Mouse (Mus musculus) mature B cell (primary cell): ENCODE results near the gene Coa7.

ENCODE experiments used
- in situ Hi-C: fragments of 300-500 bp; cut with MboI; formaldehyde crosslinking; loops from 2 replicates; pipeline ENCODE4 v1.14.3; 2019

Gene Coa7

DNA sequence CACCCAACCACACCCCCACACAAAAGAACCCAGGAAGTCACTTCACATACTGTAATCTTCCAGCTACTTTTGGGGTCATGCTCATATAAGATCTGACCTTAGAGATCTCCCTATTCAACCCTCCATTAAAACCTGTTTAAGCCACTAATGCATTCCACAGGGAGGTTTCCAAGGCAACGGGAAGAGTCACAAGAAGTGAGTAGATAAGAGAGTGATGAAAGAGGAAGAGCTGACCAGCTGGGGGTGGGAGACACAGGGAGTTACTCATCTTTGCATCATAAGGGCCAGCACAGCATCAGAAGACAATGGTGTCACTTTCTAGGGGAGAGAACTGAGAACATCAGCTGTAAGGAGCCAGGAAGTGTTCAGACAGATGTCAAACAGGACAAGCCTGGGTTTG, 52.2 kb downstream of the Coa7 start:
- in situ Hi-C loops = no loop called here

- in situ Hi-C loops = no loop called here
Observed at GRCm38 (mm10) chr4:108383183-108383714, 55.3 kb downstream of the Coa7 start, which contains the start of gene Shisal2a. Gene Shisal2a, minus strand, starts transcription at chr4:108383349.

GRCm38 (mm10) chr4:108386087-108386486, 58.1 kb downstream of the Coa7 start:
- in situ Hi-C loops = no loop called here

DNA sequence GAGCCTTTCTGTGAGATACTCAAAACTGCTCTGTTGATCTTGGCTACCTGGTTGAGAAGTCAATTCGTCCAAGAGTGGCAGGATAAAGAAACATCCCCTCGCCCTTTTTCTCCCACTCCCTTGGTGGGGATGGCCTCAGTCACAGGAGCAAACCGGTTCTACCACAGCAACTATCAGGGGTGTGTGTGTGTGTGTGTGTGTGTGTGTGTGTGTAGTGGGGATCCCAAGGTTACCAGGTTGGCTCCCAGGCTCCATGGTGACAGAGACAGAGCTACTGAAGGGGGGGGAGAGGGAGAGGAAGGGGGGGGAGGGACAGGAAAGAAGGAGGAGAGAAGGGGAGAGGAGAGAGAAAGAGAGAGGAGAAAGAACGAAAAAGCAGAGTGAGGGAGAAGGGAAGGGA, 59.2 kb downstream of the Coa7 start:
- in situ Hi-C loops = no loop called here

- in situ Hi-C loops = no loop called here
Observed at GRCm38 (mm10) chr4:108387681-108388253, 59.8 kb downstream of the Coa7 start.

GRCm38 (mm10) chr4:108388741-108389140, 60.8 kb downstream of the Coa7 start:
- in situ Hi-C loops = no loop called here

DNA sequence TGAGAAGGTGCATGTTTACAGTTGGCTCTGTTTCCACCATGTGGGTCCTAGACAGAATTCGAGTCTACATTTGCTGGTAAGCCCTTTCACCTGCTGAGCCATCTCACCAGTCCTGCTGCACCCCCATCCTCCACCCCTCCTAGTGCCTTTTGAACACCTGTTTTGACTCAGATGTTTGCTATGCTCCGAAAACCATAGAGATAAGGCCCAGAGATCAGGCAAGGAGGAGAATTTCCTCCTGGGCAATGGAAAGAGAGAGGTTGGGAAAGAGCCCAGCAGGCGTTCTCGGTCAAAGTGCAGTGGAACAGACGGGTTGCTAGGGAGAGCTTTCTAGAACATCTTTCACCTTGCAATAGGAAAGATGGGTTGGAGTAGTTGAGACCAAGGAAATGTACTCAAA, 63.2 kb downstream of the Coa7 start:
- in situ Hi-C loops = no loop called here
